Mouse (Mus musculus): ENCODE data around the gene Gm45618. TPM values are rescaled to one million over a fixed set of nuclear protein-coding genes. Genes with fewer than 3 reads are reported as not detected.
"Not testable (repeated sequence)": the region's sequence is repeated elsewhere in the genome, so short reads cannot be mapped to it uniquely, and the experiment has no call there.

The Gm45618 gene
- polyA plus RNA-seq, 1 experiment from 2014 or later, result not detected

DNA sequence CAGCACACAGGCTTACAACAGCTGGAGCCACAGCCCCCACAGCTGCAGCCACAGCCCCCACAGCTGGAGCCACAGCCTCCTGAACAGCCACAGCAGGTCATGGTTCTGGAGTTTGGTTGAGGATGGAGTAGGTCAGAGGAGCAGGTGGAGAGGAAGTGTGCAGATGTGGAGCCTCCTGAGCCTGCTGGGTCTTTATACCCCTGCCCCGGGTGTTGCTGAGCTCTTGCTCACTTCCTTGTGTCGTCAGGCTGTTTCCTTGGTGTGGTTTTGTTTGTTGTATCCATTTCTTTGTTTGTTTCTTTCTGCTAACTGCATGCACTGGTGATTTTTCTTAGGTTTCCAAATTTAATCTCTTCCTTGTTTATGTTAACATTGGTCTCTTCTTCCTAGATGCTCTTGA is 15.4 kb upstream of the Gm45618 start, which contains the start of gene Gm39115:
Gene Gm39115 (minus strand): TSS at position 101 of the 400 bp plus-strand sequence.
- H3K27me3 ChIP-seq; H3K36me3 ChIP-seq (replicated peaks); H3K9ac ChIP-seq; H3K9me3 ChIP-seq; H3K4me1 ChIP-seq; H3K27ac ChIP-seq; H3K4me2 ChIP-seq; ATAC-seq (ENCODE audit: low FRiP score); H3K4me3 ChIP-seq (replicated peaks): not testable (repeated sequence)
- 52% methylated on average over 2 of the region's 2 CpGs for WGBS

DNA sequence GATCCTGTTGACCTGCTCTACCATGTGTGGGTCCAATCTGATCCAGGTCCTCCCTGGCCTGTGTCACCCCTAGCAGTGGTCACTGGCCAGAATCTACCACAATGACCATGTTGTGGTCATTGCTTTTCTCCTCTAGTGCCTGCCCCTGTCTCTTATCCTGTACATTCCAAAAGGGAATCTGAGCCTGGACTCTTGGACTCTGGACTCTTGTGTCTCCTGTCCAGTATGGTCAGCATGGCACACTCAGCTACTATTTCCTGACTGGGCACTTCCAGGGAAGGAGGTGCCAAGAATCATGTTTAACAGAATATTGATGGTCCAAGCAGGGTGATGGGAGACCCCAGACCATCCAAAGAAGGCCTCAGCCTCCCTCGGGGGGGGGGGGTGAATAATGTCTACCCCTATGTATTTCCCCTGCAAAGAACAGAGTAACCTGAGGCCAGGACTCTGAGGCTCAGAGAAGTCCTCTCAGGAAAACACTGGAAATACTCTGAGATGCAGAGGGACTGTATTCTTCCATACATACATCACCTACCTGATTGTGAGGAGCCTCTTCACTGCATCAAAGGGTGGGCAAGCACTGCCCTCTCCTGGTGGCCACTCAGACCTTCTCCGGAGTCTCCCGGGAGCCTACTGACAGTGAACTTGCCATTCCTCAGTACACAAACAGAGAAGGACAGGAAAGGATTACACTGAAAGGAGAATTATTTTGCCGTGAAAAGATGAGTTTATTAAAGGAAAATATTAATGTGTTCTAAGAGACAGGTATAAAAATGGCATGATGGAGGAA is 13.9 kb upstream of the Gm45618 start:
- Histone ChIP-seq H3K4me2 (no peak overlapping the region), H3K4me1 (no peaks in the 10 kb centered on the region), H3K36me3 (replicated peaks) (no peaks in the 10 kb centered on the region), H3K27ac (no peak overlapping the region), H3K27me3 (no peaks in the 10 kb centered on the region), H3K9ac (no peak overlapping the region), H3K9me3 (no peaks in the 10 kb centered on the region), H3K4me3 (replicated peaks) (no peak overlapping the region)
- WGBS, result 58% methylated on average over 4 of the region's 4 CpGs
- ATAC-seq (ENCODE audit: low FRiP score), result no peak

DNA sequence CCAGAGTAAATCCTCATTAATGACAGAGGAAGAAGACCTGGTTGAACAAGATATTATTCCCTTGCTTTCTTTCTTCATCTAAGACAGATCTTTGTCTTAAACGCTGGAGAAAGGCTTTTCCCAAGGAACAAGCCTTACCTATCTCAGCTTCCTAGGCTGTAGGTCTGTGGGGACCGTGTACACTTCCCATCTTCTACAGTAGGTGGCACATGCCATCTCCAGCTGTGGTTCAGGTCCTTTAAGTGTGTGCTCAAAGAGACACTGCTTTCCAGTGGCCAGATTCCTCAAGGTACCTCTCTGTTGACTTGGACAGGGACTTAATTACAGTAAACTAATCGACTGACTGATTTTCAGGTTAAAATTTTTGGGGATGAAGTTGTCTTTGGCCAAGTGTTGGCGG is 8.3 kb upstream of the Gm45618 start:
- no peaks in the 10 kb centered on the region for H3K9me3 ChIP-seq
- H3K4me2 ChIP-seq, result no peak overlapping the region
- no peaks in the 10 kb centered on the region for H3K27me3 ChIP-seq
- ATAC-seq (ENCODE audit: low FRiP score), result no peak
- 65% methylated on average over 4 of the region's 4 CpGs for WGBS
- H3K9ac ChIP-seq, result no peak overlapping the region
- H3K4me3 ChIP-seq (replicated peaks), result no peak overlapping the region
- H3K4me1 ChIP-seq, result no peaks in the 10 kb centered on the region
- no peaks in the 10 kb centered on the region for H3K36me3 ChIP-seq (replicated peaks)
- H3K27ac ChIP-seq, result no peak overlapping the region

DNA sequence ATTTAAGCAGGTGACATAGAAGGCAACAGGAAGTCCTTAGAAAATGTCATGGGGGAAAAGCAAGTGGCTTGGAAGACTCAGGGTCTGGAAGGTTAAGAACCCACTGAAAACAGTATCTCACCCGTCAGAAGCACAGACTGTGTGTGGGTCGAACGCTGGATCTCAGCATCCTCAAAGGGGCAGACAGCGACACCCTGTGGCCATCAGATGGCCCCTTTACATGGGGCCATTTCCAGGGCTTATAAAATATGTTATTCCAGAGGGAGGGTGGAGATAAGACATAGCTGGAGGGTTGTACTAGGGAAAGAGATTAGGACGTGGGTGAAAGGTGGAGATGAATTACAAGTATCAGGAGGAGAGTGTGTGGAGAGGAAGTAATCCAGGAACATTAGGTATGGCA is 897 bp downstream of the Gm45618 start:
- Histone ChIP-seq H3K9ac (no peak overlapping the region), H3K4me1 (no peaks in the 10 kb centered on the region), H3K4me3 (replicated peaks) (no peak overlapping the region), H3K27ac (no peak overlapping the region), H3K27me3 (no peaks in the 10 kb centered on the region), H3K36me3 (replicated peaks) (no peaks in the 10 kb centered on the region), H3K9me3 (no peaks in the 10 kb centered on the region), H3K4me2 (no peak overlapping the region)
- no peak for ATAC-seq (ENCODE audit: low FRiP score)
- 23% methylated on average over 5 of the region's 5 CpGs for WGBS

DNA sequence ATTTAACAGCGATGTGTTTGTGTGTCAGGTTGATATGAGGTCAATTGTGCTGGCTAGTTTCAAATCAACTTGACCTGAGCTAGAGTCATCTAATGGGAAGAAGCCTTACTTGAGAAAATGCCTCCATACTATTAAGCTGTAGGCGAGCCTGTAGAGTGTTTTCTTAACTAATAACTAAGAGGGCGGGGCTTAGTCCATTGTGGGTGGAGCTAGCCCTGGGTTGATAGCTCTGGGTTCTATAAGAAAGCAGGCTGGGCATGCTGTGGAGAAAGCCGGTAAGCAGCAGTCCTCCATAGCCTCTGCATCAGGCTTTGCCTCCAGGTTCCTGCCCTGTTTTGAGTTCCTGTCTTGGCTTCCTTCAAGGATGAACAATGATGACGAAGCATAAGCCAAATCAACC is 15.8 kb downstream of the Gm45618 start:
- H3K4me1 ChIP-seq, result no peaks in the 10 kb centered on the region
- no peak overlapping the region for H3K4me2 ChIP-seq
- no peak overlapping the region for H3K27ac ChIP-seq
- H3K4me3 ChIP-seq (replicated peaks), result no peak overlapping the region
- H3K9me3 ChIP-seq, result no peaks in the 10 kb centered on the region
- H3K36me3 ChIP-seq (replicated peaks), result no peaks in the 10 kb centered on the region
- ATAC-seq (ENCODE audit: low FRiP score), result no peak
- no peaks in the 10 kb centered on the region for H3K27me3 ChIP-seq
- 71% methylated on average over 5 of the region's 5 CpGs for WGBS
- H3K9ac ChIP-seq, result no peak overlapping the region

DNA sequence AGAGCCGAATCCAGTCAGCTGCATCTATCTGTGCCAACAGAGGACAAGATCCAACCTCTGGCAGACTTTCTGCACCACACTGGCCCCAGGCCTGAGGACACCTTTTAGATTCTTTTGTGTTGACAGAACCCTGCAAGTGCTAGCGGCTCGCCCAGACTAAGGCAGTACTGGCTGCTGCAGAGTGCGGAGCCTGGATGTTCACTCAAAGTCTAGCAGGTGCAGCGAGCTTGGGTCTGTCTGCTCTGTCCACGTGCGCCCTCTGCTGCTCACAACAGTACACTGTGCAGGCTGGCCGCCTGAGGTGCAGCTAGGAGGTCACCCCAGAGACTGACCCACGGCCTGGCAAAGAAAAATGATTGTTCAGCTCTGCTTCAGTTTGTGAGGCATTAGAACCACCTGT is 22.8 kb downstream of the Gm45618 start:
- Histone ChIP-seq H3K9ac (no peak overlapping the region), H3K4me1 (peaks cover 28% of the 10 kb centered on the region), H3K9me3 (no peaks in the 10 kb centered on the region), H3K4me2 (no peak overlapping the region), H3K36me3 (replicated peaks) (no peaks in the 10 kb centered on the region), H3K27me3 (peaks cover 26% of the 10 kb centered on the region), H3K4me3 (replicated peaks) (no peak overlapping the region), H3K27ac (no peak overlapping the region)
- peak; percentile 60 for ATAC-seq (ENCODE audit: low FRiP score)
- WGBS, result 10% methylated on average over 9 of the region's 9 CpGs

DNA sequence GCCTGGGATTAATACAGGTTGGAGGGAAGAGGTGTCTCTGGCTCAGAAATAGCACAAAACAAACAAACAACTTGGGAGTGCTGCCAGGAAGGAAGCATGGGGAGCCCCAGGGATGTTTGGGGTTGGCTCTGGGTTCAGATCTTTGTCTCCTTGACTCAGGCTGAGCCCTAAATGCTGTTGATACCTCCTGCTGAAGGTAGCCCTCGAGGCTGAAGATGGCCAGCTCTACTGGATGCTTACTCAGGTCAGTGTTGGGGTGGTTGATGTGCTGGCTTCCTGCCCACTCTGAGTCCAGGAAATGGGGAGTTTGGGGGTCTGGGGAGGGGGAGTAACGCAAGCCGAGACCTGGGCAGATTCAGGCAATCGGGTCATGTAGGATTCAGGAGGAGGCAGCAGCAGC is 23.8 kb downstream of the Gm45618 start:
- H3K9me3 ChIP-seq, result no peaks in the 10 kb centered on the region
- no peak overlapping the region for H3K9ac ChIP-seq
- H3K27me3 ChIP-seq, result peaks cover 26% of the 10 kb centered on the region
- H3K4me2 ChIP-seq, result no peak overlapping the region
- H3K36me3 ChIP-seq (replicated peaks), result no peaks in the 10 kb centered on the region
- no peak for ATAC-seq (ENCODE audit: low FRiP score)
- H3K4me3 ChIP-seq (replicated peaks), result no peak overlapping the region
- no peak overlapping the region for H3K27ac ChIP-seq
- peaks cover 39% of the 10 kb centered on the region for H3K4me1 ChIP-seq
- 84% methylated on average over 4 of the region's 4 CpGs for WGBS

DNA sequence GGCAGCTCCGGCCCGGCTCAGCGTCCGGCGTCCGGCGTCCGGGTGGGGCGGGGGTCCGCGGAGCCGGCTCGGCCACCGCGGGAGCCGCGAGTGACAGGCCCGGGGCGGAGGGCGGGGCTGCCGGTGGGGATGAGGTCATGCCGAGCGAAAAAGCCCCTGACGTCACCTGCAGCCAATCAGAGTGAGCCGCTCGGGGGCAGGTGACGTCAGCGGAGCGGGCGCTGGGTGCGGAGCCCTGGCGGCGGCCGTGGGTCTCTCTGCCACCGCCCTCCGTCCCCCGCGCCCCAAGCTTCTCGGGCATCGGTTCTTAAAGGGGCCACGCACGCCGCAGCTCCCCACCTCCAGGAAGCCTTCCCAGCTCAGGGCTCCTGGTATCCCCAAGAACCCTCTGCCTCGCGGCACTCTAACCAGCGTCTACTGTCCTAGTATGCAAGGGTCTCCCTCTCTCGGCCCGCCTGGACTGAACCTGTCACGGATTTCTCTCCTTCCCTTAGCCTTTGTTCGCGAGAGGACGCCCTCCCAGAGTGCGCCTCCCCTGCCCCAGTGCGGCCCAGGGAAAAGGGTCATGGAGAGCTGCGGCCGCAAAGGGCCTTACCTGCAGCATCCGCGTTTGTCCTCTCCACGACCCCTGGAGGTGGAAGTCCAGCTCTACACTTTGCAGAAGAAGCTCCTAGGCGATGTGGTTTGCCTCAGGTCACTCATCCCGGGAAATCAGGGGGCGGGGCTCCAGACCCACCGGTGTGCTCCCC is 25.2 kb downstream of the Gm45618 start, which contains the start of gene Dusp8:
Gene Dusp8 (minus strand): TSS at position 661 of the 749 bp plus-strand sequence.
- H3K4me2 ChIP-seq, result peak within 1 kb of the TSS; percentile 88
- H3K36me3 ChIP-seq (replicated peaks), result no peaks in the 10 kb centered on the region
- peaks cover 26% of the 10 kb centered on the region for H3K27me3 ChIP-seq
- H3K9ac ChIP-seq, result peak within 1 kb of the TSS; percentile 94
- H3K27ac ChIP-seq, result peak within 1 kb of the TSS; percentile 86
- peaks cover 52% of the 10 kb centered on the region for H3K4me1 ChIP-seq
- H3K9me3 ChIP-seq, result no peaks in the 10 kb centered on the region
- under 1% methylated on average over 61 of the region's 63 CpGs for WGBS
- ATAC-seq (ENCODE audit: low FRiP score), result peak; percentile 90
- H3K4me3 ChIP-seq (replicated peaks), result peak within 1 kb of the TSS; percentile 90

DNA sequence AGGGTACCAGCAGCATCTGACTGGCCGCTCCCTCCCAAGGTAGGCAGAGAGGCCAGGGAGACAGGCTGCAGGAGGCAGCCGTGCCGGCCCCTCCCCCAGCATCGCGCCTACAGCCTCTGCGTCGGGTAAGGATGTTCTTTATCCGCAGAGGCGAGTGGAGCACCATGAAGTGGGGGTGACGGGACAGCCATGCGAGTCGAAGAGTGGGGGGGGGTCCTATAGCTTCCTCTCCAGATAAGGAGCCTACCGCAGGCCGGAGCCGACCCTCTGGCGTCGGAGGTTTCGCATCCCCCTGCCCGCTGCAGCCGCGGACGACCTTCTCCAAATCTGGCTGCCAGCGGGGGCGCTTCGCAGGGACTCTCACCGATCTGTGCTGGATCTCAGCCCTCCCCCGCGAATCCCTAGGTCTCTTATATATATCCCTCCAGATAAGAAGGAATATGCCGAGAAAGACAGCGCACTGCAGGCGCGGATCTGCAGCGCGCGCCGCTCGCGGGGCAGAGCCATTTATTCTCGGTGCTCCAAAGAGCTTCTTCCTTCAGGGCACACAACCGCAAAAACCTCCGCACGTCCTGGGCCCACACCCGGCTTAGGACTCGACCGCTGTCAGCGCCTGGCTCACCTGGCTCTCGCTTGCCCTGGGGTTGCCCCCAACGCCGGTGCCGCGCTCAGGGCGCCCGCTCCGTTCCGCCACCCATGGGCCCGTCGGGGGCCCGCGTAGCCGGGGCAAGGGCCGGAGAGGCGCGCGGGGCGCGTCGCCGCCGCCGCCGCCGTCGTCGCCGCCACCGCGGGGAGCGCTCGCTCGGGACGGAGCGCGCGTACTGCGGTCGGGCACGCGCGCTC is 26.0 kb downstream of the Gm45618 start:
- under 1% methylated on average over 84 of the region's 89 CpGs for WGBS
- peak; percentile 39 for ATAC-seq (ENCODE audit: low FRiP score)
- Histone ChIP-seq H3K36me3 (replicated peaks) (no peaks in the 10 kb centered on the region), H3K4me3 (replicated peaks) (peak overlapping the region; percentile 90), H3K4me2 (peak overlapping the region; percentile 88), H3K4me1 (peaks cover 61% of the 10 kb centered on the region), H3K9me3 (no peaks in the 10 kb centered on the region), H3K27me3 (peaks cover 26% of the 10 kb centered on the region), H3K27ac (peak overlapping the region; percentile 86), H3K9ac (peak overlapping the region; percentile 94)

DNA sequence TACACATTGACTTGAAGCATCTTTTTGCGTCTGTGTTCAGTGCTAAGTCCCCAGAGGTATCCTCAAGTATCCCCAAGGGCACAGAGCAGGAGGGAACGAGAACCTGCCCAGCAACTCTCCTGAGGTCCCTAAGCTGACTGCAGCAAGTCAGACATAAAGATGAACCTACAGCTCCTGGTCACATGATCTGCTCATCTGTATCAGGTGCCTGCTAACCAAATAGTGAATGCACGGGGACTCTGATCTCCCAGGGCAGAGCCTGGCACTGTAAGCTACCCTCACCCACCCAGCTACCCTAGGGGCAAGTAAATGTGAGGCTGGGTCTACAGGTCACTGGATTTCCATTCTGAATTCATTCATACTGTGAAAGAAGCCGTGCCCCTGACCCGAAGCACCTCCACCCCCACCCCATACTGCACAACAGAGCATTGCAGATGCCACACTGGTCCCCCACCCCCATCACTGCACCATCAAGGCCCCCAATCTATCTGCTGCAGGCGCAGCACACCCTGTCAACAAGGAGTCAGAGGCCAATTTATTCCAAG is 26.8 kb downstream of the Gm45618 start:
- H3K9ac ChIP-seq, result peak overlapping the region; percentile 94
- 22% methylated on average over 6 of the region's 6 CpGs for WGBS
- H3K4me3 ChIP-seq (replicated peaks), result peak overlapping the region; percentile 90
- H3K36me3 ChIP-seq (replicated peaks), result no peaks in the 10 kb centered on the region
- H3K27me3 ChIP-seq, result peaks cover 26% of the 10 kb centered on the region
- peaks cover 68% of the 10 kb centered on the region for H3K4me1 ChIP-seq
- peak overlapping the region; percentile 86 for H3K27ac ChIP-seq
- H3K9me3 ChIP-seq, result no peaks in the 10 kb centered on the region
- peak overlapping the region; percentile 88 for H3K4me2 ChIP-seq
- ATAC-seq (ENCODE audit: low FRiP score), result no peak

DNA sequence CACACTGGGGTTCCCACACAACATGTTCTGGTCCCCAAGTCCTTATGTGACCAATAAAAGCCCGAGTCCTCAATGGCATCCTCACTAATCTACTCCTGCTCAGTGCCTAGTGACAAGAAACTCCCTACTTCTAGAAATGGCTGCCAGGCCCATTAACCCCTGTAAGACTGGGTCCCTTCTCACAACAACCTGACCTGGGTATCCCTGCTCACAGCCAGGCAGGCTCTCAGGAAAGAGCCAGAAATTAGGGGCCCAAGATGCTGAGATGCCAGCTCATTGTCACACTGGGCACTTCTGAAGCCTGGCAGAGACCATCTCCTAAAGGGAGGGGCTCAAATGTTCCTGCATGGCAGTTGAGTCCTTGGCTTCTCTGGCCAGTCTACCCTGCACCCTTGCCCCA is 27.5 kb downstream of the Gm45618 start:
- Histone ChIP-seq H3K4me1 (peaks cover 76% of the 10 kb centered on the region), H3K9me3 (no peaks in the 10 kb centered on the region), H3K4me3 (replicated peaks) (peak overlapping the region; percentile 90), H3K36me3 (replicated peaks) (peaks cover 3% of the 10 kb centered on the region; the same call in 1 of the 2 replicates), H3K9ac (peak overlapping the region; percentile 94), H3K27me3 (peaks cover 26% of the 10 kb centered on the region), H3K4me2 (peak overlapping the region; percentile 88), H3K27ac (peak overlapping the region; percentile 84; the same call in 1 of the 2 replicates)
- 75% methylated on average over 1 of the region's 1 CpGs for WGBS
- no peak for ATAC-seq (ENCODE audit: low FRiP score)

DNA sequence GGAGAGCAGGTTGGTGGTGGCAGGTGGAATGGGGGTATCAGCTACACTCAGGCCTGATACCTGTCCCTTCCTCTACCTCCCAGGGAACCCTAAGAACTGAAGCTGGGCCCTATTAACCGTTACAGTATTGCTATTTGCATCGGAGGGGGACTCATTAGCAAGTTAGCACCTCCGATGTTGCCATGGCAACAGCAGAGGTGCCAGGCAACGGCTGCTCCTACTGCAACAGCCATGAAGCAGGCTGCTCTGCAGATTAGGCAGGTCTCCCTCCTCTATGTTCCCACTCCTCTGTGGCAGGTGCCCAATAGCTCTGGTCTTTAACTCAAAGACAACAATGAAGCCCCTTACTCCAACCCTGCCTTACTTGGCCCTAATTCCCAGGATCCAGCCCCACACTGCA is 28.7 kb downstream of the Gm45618 start:
- Histone ChIP-seq H3K9ac (peak overlapping the region; percentile 94), H3K36me3 (replicated peaks) (peaks cover 15% of the 10 kb centered on the region), H3K4me1 (peaks cover 75% of the 10 kb centered on the region), H3K4me3 (replicated peaks) (peak overlapping the region; percentile 90), H3K4me2 (peak overlapping the region; percentile 88), H3K27ac (peak overlapping the region; percentile 84), H3K9me3 (no peaks in the 10 kb centered on the region), H3K27me3 (peaks cover 18% of the 10 kb centered on the region)
- 1% methylated on average over 4 of the region's 4 CpGs for WGBS
- ATAC-seq (ENCODE audit: low FRiP score), result no peak; the same call in 1 of the 2 replicates

Measured in forebrain, embryonic 12.5 days (tissue).